Mouse (Mus musculus) neural tube, embryonic 11.5 days (tissue): ENCODE data around the gene Zc2hc1b. TPM values are rescaled to one million over a fixed set of nuclear protein-coding genes. Genes with fewer than 3 reads are reported as not detected.

Experiments
- ATAC-seq: fragments of 200-750 bp; cut with Nextera tagmentation; 2 replicates; pipeline ENCODE4 v1.8.0; 2017; ENCODE audit warnings: moderate number of reproducible peaks, mild to moderate bottlenecking, moderate TSS enrichment, moderate library complexity; ENCODE audit not compliant: insufficient read depth, low FRiP score, low TSS enrichment
- DNase-seq: peaks from one replicate; pipeline ENCODE4 v3.0.0-alpha.2; 2015; ENCODE audit warnings: low spot score
- H3K27ac ChIP-seq: fragments of 300-500 bp; sonication (generic); 2 replicates; pipeline ENCODE4 v1.5.1; 2014; ENCODE audit warnings: low read depth, mild to moderate bottlenecking, low read length
- H3K27me3 ChIP-seq: fragments of 300-500 bp; sonication (generic); 2 replicates; pipeline ENCODE4 v1.6.1; 2014; ENCODE audit warnings: mild to moderate bottlenecking, low read length, mixed read lengths; ENCODE audit not compliant: control insufficient read depth, insufficient read depth
- H3K36me3 ChIP-seq: fragments of 300-500 bp; sonication (generic); 2 replicates; pipeline ENCODE4 v1.6.1; 2014; ENCODE audit warnings: mild to moderate bottlenecking, low read length, moderate library complexity, mixed read lengths; ENCODE audit not compliant: control insufficient read depth, insufficient read depth
- H3K4me1 ChIP-seq: fragments of 300-500 bp; sonication (generic); 2 replicates; pipeline ENCODE4 v1.6.1; 2014; ENCODE audit warnings: low read length, mixed read lengths; ENCODE audit not compliant: control insufficient read depth, insufficient read depth
- H3K4me2 ChIP-seq: fragments of 300-500 bp; sonication (generic); 2 replicates; pipeline ENCODE4 v1.6.1; 2014; ENCODE audit warnings: low read depth, mild to moderate bottlenecking, moderate library complexity
- H3K4me3 ChIP-seq: fragments of 300-500 bp; sonication (generic); 2 replicates; pipeline ENCODE4 v1.5.1; 2014; ENCODE audit warnings: low read depth, low read length
- H3K9ac ChIP-seq: fragments of 300-500 bp; sonication (generic); 2 replicates; pipeline ENCODE4 v1.6.1; 2014; ENCODE audit warnings: mild to moderate bottlenecking, low read length
- H3K9me3 ChIP-seq: fragments of 300-500 bp; sonication (generic); 2 replicates; pipeline ENCODE4 v1.6.1; 2016; ENCODE audit warnings: low read length; ENCODE audit not compliant: control insufficient read depth
- WGBS: fragments of 180-500 bp; shearing (Covaris S2); extraction: QIAGEN DNeasy Blood & Tissue Kit; methylation state at CpG from one replicate; pipeline ENCODE4 v1.1.7; 2014; 5-methylcytosine and 5-hydroxymethylcytosine counted together
- polyA plus RNA-seq: library from polyadenylated mRNA; unstranded; fragments of >200 nt; fragmentation: Nextera tagmentation; extraction: Ambion mirVana; gene quantifications from 2 replicates; pipeline ENCODE4 v1.2.1, GENCODE M21; 2014

Zc2hc1b gene
- polyA plus RNA-seq: not detected in 2 replicates

DNA sequence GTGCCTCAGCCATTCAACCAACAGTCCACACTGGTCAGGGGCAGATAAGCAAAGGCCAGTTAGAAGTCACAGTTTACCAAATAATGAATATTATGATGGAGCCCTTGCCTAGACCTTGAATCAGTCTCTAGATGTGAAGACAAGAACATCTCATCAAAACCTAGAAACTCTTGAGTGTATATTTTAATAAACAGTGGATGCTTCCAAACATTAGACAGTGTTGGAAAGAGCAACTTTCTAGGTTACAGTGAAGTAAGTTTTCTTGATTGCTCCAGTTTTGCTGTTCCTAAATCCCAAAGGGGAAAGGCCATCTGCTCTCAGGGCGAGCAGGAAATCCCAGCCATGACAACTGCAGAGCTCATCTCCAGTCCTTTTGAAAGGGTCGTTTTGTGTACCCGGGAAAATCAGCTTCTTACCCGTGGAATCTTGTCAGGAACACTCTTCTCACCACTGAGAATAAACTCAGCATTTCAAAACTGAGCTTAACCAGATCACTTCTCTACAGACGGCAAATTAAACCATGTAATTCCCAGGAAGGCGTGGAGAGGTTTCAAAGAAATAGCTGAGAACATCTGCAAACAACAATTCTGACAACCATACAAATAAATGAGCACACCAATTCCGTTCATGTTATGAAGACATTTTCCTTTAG lies at the start of gene Zc2hc1b:
TSS of gene Zc2hc1b (minus strand) at position 51 of the 652 bp plus-strand sequence.
- H3K9me3 ChIP-seq: no peaks in the 10 kb centered on the region
- H3K4me2 ChIP-seq: no peak within 1 kb of the TSS
- 68% methylated on average over 7 of the region's 7 CpGs for WGBS
- peaks cover 8% of the 10 kb centered on the region; the same call in 1 of the 2 replicates for H3K36me3 ChIP-seq
- no peak within 1 kb of the TSS for H3K9ac ChIP-seq
- no peaks in the 10 kb centered on the region for H3K27me3 ChIP-seq
- H3K27ac ChIP-seq: no peak within 1 kb of the TSS
- DNase-seq: no peak
- H3K4me3 ChIP-seq: no peak within 1 kb of the TSS
- H3K4me1 ChIP-seq: no peaks in the 10 kb centered on the region
- ATAC-seq: no peak

GRCm38 (mm10) chr10:13225377-13226063 lies 47.7 kb upstream of the Zc2hc1b start:
- no peak overlapping the region for H3K4me3 ChIP-seq
- DNase-seq (no peak), ATAC-seq (no peak)
- no peak overlapping the region for H3K27ac ChIP-seq
- no peaks in the 10 kb centered on the region for H3K9me3 ChIP-seq
- H3K9ac ChIP-seq: no peak overlapping the region
- no peaks in the 10 kb centered on the region for H3K27me3 ChIP-seq
- no peaks in the 10 kb centered on the region for H3K4me1 ChIP-seq
- no peaks in the 10 kb centered on the region for H3K36me3 ChIP-seq
- no peak overlapping the region for H3K4me2 ChIP-seq
- WGBS: 89% methylated on average over 7 of the region's 7 CpGs

- 87% methylated on average over 3 of the region's 3 CpGs for WGBS
- H3K36me3 ChIP-seq: no peaks in the 10 kb centered on the region
- H3K27me3 ChIP-seq: no peaks in the 10 kb centered on the region
- no peak for ATAC-seq
- no peak for DNase-seq
- H3K4me3 ChIP-seq: no peak overlapping the region
- no peaks in the 10 kb centered on the region; the same call in 1 of the 2 replicates for H3K4me1 ChIP-seq
- no peak overlapping the region for H3K27ac ChIP-seq
- no peak overlapping the region for H3K4me2 ChIP-seq
- H3K9ac ChIP-seq: no peak overlapping the region
- H3K9me3 ChIP-seq: no peaks in the 10 kb centered on the region
Observed at GRCm38 (mm10) chr10:13222135-13222534, 44.3 kb upstream of the Zc2hc1b start.

GRCm38 (mm10) chr10:13220061-13220460 lies 42.2 kb upstream of the Zc2hc1b start:
- no peak overlapping the region for H3K27ac ChIP-seq
- no peaks in the 10 kb centered on the region for H3K27me3 ChIP-seq
- no peaks in the 10 kb centered on the region for H3K9me3 ChIP-seq
- no peak for DNase-seq
- H3K4me1 ChIP-seq: no peaks in the 10 kb centered on the region; the same call in 1 of the 2 replicates
- H3K4me2 ChIP-seq: no peak overlapping the region
- H3K36me3 ChIP-seq: no peaks in the 10 kb centered on the region
- 46% methylated on average over 1 of the region's 1 CpGs for WGBS
- ATAC-seq: no peak
- H3K9ac ChIP-seq: no peak overlapping the region
- H3K4me3 ChIP-seq: no peak overlapping the region

- H3K4me2 ChIP-seq: no peak overlapping the region
- WGBS: 89% methylated on average over 12 of the region's 12 CpGs
Observed at GRCm38 (mm10) chr10:13213956-13214355, 36.1 kb upstream of the Zc2hc1b start.

GRCm38 (mm10) chr10:13212829-13213228 lies 35.0 kb upstream of the Zc2hc1b start:
- H3K9me3 ChIP-seq: no peaks in the 10 kb centered on the region
- no peak for DNase-seq
- no peak overlapping the region for H3K4me2 ChIP-seq
- H3K9ac ChIP-seq: no peak overlapping the region
- H3K36me3 ChIP-seq: no peaks in the 10 kb centered on the region
- ATAC-seq: no peak
- no peaks in the 10 kb centered on the region for H3K27me3 ChIP-seq
- no peaks in the 10 kb centered on the region; the same call in 1 of the 2 replicates for H3K4me1 ChIP-seq
- no peak overlapping the region for H3K27ac ChIP-seq
- 85% methylated on average over 6 of the region's 6 CpGs for WGBS
- H3K4me3 ChIP-seq: no peak overlapping the region

More at GRCm38 (mm10) chr10:13213956-13214355, 36.1 kb upstream of the Zc2hc1b start:
- no peak overlapping the region for H3K9ac ChIP-seq
- H3K27me3 ChIP-seq: no peaks in the 10 kb centered on the region
- H3K27ac ChIP-seq: no peak overlapping the region
- H3K9me3 ChIP-seq: no peaks in the 10 kb centered on the region
- DNase-seq: no peak
- no peaks in the 10 kb centered on the region for H3K36me3 ChIP-seq
- no peak for ATAC-seq
- no peaks in the 10 kb centered on the region; the same call in 1 of the 2 replicates for H3K4me1 ChIP-seq
- H3K4me3 ChIP-seq: no peak overlapping the region

GRCm38 (mm10) chr10:13212326-13212725 lies 34.5 kb upstream of the Zc2hc1b start:
- H3K4me2 ChIP-seq: no peak overlapping the region
- H3K4me3 ChIP-seq: no peak overlapping the region
- ATAC-seq: no peak
- 84% methylated on average over 9 of the region's 9 CpGs for WGBS
- no peak overlapping the region for H3K27ac ChIP-seq
- no peaks in the 10 kb centered on the region for H3K27me3 ChIP-seq
- no peaks in the 10 kb centered on the region for H3K4me1 ChIP-seq
- no peak for DNase-seq
- no peak overlapping the region for H3K9ac ChIP-seq
- H3K9me3 ChIP-seq: no peaks in the 10 kb centered on the region
- no peaks in the 10 kb centered on the region for H3K36me3 ChIP-seq

- ATAC-seq: no peak
Observed at GRCm38 (mm10) chr10:13209930-13210637, 32.3 kb upstream of the Zc2hc1b start.

More at GRCm38 (mm10) chr10:13209930-13210637, 32.3 kb upstream of the Zc2hc1b start:
- Histone ChIP-seq H3K4me1 (no peaks in the 10 kb centered on the region), H3K27ac (no peak overlapping the region), H3K4me3 (no peak overlapping the region), H3K27me3 (no peaks in the 10 kb centered on the region), H3K4me2 (no peak overlapping the region), H3K9ac (no peak overlapping the region), H3K36me3 (no peaks in the 10 kb centered on the region), H3K9me3 (no peaks in the 10 kb centered on the region)
- WGBS: 71% methylated on average over 8 of the region's 8 CpGs
- no peak for DNase-seq
